Mouse (Mus musculus): ENCODE measurements around the gene Art4.
A peak's percentile ranks its signal among the peaks of the same experiment; 100 is the strongest.

The Art4 gene

DNA sequence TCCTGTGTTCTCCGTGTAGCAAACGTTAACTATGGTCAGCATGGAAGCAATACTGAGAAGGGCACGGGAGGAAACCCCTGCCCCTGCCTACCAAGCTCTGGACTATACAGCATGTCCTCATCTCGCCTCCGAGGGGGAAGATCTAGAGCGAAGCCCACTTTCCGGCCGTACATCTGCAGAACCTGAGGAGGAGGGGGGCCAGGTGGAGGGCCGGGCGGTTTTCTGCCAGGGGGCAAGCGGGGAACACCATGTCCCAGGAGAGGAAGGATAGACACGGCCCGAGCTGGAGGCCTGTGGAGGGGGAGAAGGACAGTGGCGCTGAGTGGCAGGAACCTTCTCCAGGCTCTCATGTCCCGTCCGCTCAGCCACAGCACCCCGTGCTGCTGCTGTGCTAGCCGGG lies 36.4 kb downstream of the Art4 start:
- no peak for DNase-seq

DNA sequence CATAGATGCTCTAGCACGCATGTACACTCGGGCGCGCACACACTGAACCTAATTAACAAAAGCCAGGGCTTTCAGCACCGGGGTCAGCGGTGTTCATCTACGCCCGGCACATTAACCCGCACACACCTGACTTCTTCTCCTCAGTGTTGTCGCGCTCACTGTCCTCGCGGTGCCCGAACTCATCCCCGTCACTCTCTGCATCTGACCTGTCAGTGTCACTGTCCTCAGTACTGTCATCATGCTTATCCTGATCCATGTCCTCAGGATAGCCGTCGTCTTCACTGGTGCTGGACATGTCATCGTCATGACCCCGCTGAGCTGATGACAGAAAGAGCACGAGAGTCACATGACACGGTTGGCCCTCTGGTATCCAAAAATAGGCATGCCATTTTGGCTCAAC lies 37.2 kb downstream of the Art4 start:
- no peak for DNase-seq

DNA sequence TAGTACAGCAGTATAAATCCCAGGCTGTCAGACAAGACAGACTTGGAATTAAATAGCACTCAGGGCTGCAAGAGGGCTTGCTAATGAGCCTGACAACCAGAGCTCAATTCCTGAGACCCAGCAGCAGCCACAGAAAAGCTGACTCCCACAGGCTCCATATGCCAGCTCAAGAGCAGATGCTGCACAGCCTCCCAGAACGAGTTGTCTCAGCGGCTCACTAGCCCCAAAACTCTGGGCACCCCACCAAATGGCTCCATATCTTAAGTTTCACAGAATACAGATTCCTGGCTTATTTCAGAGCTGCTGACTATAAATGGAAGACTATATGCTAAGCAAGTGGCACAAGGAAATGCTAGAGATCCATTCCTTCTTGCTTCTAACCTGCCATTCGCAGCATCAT lies 40.0 kb downstream of the Art4 start:
- peak; percentile 83 for DNase-seq

DNA sequence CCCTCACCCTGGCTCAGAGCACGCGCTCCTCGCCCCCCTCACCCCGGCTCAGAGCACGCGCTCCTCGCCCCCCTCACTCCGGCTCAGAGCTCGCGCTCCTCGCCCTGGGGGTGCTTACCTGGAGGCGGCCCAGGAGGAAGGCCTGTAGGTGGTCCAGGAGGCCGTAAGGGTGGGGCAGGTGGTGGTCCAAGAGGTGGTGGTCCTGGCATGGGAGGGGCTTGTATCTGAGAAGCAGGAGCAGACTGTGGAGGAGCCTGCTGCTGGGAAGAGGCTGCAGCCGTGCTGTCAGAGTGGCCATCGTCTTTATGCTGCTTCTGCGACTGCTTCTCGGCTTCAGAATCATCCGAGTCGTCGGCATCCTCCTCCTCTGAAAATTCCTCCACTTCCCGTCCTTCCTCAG lies 40.7 kb downstream of the Art4 start:
- no peak for DNase-seq

DNA sequence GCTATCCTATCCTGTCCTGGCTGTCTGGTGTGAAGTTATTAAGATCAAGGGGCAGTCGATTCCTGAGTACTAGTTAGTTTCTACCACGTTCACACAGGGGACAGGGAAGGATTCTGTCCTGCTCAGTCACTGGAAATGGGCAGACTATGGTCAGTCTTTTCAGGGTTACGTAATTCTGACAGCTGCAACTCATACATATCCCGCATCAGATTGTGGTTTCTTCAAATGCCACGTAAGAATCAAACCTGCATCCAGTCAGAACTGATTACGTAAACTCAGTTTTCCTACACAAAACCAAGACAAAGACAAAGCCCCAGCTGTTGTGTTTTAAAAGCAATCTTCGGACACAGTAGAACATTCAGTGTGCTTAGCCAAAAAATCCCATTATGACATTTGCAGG lies 42.2 kb downstream of the Art4 start:
- DNase-seq, result no peak

DNA sequence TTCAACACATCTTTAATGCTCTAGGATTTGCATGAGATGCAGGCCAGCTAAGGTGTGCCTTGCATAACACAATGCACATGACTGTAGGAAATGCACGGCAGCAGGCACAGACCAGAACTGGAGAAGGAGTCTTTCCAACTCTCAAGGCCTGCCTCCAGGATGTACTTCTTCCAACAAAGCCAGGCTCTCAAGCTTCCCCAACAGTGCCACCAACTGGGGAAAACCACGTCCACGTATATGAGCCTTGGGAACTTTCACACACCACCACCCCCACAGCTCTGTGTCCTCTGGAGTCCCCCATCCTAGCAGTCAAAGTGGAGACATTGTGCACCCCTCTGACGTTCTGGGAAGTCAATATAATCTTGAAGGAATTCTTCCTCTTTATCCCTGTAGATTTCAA lies 44.4 kb downstream of the Art4 start:
- no peak for DNase-seq

DNA sequence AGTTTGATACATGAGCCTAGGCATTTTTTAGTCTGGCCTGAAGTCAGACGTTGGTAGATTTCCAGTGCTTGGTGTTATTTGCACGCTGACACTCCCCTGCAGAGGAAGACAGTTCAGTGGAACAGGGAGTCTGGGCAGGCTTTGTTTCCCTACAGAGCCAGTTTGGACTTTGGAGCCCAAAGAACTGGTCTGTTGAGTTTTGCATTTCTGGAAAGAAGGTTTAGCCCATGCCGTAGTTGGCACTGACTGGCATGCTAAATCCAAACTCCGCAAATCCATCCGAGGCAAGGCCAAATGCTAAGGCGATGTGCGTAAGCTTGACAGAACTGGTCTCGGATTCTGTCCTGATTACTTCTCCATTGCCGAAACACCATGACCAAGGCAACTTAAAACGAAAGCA lies 46.3 kb downstream of the Art4 start:
- no peak for DNase-seq

DNA sequence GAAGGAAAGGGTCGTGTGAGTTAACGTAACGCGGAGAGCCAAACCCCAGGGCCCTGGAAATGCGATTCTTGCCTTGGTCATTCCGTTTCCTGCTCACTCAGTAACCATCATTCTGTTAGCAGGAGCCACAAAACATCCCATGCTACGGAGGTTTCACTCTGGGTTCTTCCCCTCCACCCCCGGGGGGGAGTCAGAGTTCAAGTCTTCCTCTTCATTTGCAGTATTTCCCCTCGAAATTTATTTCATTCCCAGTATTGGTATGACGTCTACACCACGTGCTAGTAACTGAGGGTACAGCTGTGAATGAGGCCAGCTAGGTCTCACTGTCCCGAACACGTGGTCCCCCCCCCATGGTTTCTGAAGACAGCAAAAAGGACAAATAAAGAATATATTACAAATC lies 47.9 kb downstream of the Art4 start:
- DNase-seq, result no peak

DNA sequence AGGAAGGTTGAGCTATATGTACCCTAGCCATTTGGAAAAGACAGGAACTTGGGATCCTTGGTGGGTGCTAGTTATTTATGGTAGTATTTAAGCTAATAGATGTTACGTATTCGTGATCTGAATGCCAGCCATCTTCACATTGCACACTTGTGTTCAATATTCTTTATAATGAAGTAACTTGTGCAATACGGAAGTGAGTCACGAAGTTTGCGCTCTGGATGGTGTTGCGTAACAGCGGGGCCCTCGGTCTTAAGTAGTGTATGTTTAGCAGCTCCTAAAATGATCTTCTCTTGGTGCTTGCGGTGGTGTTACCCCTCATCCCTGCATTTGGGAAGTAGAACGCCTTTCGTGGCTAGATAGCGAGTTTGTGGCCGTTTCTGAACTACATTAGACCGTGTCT lies 48.5 kb downstream of the Art4 start:
- DNase-seq, result no peak

DNA sequence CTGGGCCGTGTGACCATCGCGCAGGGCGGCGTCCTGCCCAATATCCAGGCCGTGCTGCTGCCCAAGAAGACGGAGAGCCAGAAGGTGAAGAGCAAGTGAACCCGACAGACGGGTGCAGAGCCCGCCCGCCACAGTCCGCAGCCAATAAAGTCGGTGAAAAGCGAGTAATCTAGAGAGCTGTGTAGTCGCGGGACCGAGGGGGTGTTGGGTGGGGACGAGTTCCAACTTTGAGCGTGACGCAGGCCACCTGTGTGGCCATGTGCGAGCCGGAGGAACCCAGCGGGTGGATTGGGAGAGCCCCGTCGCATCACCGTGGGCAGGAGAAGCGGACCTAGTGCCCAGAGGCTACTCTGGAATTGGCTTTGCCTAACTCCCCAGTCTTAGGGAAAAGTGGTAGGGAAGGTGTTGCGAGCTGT lies 48.9 kb downstream of the Art4 start:
- peak; percentile 59 for DNase-seq

DNA sequence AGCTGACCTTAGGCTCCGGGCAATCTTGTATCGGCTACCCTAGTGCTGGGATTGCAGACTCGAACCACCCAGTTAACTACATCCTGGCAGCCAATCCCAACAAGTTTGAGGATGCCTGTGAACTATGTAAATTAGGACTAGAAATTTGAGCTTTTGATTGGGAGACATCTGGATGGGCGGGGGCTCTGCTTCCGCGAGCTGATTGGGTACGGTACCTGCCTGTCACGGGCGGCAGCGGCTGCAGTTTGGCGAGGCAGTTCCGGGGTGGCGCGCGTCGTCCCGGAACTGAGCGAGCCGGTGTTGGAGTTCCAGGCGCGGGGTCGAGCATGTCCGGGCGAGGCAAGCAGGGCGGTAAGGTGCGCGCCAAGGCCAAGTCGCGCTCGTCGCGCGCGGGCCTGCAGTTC lies 49.5 kb downstream of the Art4 start, which contains the start of gene H2afj:
Gene H2afj (plus strand): TSS at position 231 of the 404 bp plus-strand sequence.
- DNase-seq, result peak; percentile 98

DNA sequence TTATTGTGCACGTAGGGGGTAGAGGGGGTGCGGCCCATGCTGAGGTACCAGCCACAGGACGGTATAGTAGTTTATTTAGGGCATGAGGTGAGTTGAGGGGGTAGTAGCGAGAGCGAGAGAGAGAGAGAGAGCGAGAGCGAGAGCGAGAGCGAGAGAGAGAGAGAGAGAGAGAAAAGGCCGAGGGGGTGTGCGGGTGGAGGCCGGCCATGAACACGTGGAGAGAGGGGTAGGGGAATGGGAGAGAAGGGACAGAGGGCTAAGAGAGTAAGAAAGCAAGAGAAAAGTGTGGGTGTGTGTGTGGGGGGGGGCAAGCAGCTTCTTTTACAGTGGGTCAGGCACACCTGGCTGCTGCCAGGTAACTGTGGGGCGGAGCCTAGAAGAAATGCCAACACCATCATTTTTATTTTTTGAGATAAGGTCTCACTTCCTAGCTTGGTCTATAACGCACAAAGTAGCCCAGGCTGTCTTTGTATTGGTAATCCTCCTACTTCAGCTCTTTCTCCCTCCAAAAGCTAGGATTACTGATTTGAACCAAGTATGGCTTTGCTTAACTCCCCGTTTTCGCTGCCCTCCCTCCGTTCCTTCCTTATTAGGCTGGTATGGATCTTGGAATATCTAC lies 50.0 kb downstream of the Art4 start:
- no peak for DNase-seq

DNA sequence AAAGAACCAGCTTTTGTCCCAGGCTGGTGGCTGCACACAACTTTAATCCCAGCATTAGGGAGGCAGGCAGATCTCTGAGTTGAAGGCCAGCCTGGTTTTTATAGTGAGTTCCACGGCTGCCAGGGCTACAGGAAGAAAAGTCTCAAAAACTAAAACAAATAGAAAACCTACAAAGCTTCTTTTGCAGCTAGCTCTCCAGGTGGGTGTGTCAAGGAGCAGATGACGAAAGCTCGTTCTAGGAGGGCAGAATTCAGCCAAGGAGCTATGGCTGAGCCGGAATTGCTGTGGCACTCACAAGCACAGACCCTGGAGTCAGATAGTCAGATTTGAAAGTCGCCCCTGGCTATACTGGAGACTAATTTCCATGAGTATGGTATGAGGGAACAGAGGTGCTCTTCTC lies 50.7 kb downstream of the Art4 start:
- no peak for DNase-seq

DNA sequence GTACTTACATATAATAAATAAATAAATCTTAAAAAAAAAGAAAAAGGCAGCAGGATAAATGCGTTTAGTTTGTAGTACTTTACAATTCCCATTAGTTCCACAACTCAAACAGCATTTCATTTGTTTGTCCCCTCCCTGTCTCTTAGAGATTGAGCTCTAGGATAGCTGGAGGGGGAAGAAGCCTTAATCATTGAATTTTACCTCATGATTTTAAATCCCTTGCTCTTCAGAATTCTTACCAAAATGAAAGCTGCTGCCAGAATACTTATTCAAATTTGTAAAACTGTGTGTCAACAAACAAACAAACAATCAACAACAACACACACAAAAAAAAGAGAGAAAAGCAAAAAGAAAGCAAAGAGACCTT lies 52.1 kb downstream of the Art4 start:
- DNase-seq, result no peak

DNA sequence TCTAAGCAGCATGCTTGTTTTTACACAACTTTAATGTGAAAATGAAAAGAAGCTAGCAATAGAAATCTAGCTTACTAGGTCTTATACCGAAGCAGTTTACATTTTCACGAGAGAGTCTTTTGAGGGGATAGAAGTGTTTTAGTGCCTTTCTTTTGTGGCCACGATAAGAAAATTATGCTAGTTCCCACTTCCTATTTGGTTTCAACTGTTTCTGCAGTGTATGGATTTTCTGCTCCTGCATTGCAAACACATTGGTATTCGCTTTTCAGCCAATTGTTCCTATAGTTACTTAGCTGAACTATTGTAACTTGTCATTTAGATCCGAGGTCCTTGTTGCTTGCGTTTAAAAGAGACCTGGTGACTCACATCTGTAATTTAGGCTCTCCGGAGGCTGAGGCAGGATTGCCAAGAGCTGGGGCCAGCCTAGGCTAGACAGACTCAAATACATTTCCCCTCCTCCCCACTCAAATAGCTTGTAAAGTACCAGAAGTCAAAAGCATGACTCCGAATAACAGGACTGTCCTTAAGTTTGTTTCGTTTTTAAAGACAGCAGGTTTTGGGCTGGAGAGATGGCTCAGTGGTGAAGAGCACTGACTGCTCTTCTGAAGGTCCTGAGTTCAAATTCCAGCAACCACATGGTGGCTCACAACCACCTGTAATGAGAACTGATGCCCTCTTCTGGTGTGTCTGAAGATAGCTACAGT lies 52.7 kb downstream of the Art4 start:
- no peak for DNase-seq

DNA sequence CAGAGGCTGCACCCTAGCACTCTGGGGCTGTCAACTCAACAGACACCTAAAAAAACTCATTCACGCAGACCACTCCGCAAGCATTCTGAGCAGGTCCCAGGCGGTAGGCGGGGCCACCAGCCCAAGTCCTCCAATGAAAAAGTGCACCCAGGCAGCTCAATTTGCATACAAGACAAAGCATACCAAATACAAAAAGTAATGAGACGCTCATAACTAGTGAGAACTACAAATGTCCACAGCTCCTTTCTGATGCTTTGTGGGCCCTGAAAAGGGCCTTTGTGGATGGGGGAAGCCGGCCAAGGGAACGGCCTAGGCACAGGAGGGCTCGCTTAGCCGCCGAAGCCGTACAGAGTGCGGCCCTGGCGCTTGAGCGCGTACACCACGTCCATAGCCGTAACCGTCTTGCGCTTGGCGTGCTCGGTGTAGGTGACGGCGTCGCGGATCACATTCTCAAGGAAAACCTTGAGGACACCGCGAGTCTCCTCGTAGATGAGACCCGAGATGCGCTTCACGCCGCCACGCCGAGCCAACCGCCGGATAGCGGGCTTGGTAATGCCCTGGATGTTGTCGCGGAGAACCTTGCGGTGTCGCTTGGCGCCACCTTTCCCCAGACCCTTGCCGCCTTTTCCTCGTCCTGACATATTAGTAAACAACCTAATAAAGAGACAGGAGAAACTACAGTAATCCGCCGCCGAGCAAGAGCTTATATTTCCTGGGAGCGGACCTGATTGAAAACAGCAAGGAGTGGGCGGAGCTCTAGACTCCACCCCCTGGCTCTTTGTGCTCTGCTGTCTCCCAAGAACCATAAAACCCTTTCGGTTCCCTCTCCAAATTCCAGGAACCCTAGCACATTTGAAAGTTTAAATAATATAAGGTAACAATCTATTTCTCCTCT lies 53.5 kb downstream of the Art4 start, which contains the start of gene Hist4h4:
Gene Hist4h4 (minus strand): TSS at position 677 of the 895 bp plus-strand sequence.
- peak; percentile 94 for DNase-seq

DNA sequence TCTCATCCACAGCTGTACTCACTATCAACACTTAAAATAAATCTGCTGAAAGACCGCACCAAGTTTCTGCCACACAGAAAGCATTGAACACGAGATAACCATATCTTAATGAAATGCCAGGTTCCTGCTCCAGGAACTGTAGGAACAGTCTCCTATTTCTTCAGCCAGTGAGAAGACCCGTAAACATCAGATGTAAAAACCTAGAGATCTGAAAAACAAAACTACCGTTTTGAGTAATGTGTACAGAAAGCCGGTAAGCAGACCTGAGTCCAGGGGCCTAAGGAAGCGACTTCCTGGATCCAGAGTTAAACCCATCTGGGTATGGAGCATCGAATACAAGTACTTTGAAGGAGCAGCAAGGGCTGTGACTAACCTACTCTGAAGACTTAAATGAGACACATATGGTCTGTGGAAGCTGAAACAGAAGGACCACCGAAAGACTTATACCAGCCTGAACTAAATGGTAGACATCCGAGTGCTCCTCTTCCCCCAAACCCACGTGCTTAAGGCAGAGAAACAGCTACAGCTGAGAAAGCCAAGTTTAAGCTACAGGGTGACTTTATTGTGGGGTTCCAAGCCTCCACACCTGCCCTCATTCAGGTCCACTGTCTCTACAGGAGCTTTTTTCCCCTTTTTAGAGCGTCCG lies 54.3 kb downstream of the Art4 start:
- no peak for DNase-seq

DNA sequence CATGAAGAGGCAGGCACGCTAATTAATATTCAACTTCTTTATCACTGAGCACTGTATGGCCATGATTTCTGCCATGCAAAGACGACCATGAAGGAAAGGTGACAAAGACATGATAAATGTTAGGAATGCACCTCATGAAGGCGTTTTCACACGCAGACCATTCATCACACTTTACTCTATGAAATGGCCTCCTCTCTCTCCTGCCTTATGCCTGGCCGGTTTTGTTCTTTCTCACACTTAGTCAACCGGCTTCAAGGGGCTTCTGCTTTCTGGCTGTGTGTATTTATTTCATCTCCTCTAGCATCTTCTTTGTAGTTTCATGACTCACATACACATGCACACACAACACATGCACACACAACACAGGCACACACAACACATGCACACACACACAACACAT lies 56.3 kb downstream of the Art4 start:
- DNase-seq, result no peak

DNA sequence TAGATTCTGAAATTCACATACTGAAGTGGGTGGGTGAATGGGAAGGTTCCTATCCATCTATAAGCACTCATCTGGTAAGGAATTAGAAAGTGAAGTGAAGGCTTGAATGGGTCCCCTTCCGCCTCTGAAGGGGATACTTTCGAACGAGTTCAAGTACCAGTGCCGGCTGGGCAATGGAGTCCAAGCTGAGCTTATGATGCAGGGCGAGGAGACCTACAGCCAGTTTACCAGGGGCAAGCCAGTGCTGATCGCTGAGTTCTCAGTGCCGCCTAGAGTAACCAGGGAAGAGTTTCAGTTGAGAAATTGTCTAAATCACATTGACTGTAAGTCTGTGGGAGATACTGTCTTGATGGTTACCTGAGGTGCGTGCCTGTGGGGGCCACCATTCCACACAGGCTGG lies 56.8 kb downstream of the Art4 start:
- no peak for DNase-seq

Measured in right cerebral cortex, postnatal 25 days (tissue).